Mouse (Mus musculus) layer of hippocampus, postnatal 25 days (tissue): ENCODE measurements around the gene Kif6. TPM values are rescaled to one million over a fixed set of nuclear protein-coding genes. Genes with fewer than 3 reads are reported as not detected.

ENCODE experiments used
- total RNA-seq, 2 experiments: library from RNA; stranded (reverse); gene quantifications; 2 replicates each; pipeline ENCODE4 v1.2.3; 2021

Gene Kif6
- total RNA-seq, 2 experiments from 2014 or later: 3.0 to 3.9 TPM

Other genes starting within 250 kb of the Kif6 start
- 10 to 100 TPM; 12.9 to 13.7 TPM for gene Mocs1, start 186.8 kb upstream of the Kif6 start, total RNA-seq
- gene Daam2, start 50.8 kb upstream of the Kif6 start, total RNA-seq: 10 to 100 TPM; 55.9 to 57.1 TPM